Mouse (Mus musculus): ENCODE measurements around the gene Usp7.

Usp7 gene

GRCm38 (mm10) chr16:8791949-8792557, at the start of gene Usp7:
Usp7 (minus strand) TSS chr16:8792308.
- no peak for DNase-seq (ENCODE audit: low spot score)

- DNase-seq (ENCODE audit: low spot score): no peak
Observed at GRCm38 (mm10) chr16:8840557-8840956, 48.4 kb upstream of the Usp7 start.

GRCm38 (mm10) chr16:8838921-8839320, 46.8 kb upstream of the Usp7 start:
- DNase-seq (ENCODE audit: low spot score): no peak

GRCm38 (mm10) chr16:8837595-8837994, 45.5 kb upstream of the Usp7 start:
- DNase-seq (ENCODE audit: low spot score): no peak

- DNase-seq (ENCODE audit: low spot score): no peak
Observed at GRCm38 (mm10) chr16:8836876-8837275, 44.8 kb upstream of the Usp7 start.

- no peak for DNase-seq (ENCODE audit: low spot score)
Observed at GRCm38 (mm10) chr16:8831241-8831640, 39.1 kb upstream of the Usp7 start.

DNA sequence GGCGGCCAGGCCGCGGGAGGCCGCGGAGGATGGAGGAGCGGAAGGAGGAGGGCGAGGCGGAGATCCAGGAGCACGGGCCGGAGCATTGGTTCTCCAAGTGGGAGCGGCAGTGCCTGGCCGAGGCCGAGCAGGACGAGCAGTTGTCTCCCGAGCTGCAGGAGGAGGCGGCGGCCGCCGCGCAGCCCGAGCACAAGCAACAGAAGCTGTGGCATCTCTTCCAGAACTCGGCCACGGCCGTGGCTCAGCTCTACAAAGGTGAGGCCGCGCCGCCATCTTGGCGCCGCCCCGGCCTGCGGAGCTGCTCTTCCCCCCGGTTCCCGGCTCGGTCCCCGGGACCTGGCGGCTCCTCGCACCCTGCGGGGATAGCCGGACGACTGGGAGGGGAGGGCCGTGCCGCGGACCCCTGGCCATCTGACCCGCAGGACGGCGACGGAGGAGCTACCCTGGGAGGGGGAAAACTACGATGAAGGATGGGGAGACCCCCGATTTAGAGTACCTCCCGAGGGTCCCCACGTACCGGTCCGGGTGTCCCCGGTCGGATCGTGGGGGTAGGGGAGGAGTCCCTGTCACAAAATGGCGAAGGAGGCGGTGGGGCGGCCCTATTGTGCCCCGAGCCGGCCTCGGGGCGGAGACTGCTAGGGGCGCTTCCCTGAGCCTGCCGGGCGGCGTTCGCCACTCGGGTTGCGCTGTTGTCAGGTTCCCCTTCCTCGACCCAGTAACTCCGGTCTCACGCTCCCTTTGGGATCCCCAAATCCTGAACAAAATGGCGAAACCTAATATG, 38.5 kb upstream of the Usp7 start:
- DNase-seq (ENCODE audit: low spot score): peak; percentile 56

DNA sequence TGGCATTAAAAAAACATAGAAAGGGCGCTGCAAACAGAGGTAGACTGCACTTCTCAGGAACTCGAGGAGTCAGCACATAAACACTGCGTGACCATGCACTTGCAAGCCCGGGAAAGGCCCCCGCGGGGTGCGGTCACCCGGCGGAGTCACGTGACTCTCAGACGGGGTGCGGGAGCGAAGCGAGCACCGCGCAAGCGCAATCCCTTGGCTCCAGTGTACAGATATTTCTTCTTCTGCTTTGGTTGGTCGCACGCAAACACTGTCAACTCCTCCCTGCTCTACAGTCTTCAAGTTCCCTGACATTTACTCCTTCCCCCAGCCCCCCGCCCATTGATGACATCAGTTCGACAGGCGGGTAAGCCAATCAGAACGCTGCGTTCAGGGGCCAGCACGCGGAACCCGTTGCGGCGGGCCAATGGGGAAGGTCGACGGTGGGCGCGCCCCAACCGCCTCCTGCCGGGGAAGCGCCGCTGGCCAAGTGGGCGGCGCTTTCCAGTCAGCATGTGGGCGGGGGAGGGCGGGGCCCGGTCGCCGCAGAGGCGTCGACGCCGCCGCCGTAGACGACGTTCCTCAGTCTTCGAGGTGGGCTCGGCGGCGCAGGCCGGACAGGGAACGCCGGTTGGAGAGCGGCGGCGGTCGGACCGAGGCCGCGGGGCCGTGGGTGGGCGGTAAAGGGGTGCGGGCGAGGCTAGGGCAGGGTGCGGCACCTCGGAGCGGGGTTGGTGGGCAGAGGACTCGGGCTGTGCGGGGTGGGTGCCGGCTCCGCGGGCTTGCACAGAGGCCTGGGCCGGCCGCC, 37.7 kb upstream of the Usp7 start, which contains the start of gene 1810013L24Rik:
Gene 1810013L24Rik (plus strand): TSS at position 537 of the 796 bp plus-strand sequence.
- peak; percentile 87 for DNase-seq (ENCODE audit: low spot score)

DNA sequence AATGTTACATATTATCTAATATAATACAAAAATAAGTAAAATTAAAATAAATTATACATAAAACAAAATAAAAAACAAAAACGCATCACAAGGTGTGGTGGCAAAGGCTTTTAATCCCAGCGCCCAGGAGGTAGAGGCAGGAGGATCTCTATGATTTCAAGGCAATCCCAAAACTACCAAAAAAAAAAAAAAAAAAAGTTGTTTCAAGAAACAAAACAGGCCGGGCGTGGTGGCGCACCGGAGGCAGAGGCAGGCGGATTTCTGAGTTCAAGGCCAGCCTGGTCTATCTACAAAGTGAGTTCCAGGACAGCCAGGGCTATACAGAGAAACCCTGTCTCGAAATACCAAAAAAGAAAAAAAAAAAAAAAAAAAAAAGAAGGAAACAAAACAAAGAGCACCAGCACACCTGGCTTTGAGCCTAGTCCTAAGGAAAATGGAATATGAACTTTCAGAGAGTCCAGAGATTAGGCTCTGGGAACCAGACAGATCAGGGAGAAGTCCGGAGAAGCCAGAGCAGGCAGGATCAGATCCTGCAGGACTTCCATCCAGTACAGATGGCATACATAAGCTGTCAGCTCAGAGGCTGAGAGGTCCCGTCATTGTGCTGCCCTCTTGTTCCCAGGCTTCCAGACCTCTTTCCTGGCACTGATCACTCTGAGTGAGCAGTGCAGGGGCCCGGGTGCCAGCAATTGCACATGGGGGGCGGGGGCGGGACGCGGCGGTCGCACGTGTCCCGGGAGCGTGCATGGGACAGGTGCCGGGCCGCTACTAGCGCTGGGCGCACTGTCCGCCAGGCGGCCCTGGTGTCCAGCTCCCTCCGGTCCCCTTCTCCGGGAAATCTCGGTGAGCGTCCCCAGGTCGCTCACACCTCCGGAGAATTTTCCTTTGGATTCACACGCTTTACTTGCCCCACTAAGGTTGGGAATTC, 36.8 kb upstream of the Usp7 start:
- DNase-seq (ENCODE audit: low spot score): no peak

DNA sequence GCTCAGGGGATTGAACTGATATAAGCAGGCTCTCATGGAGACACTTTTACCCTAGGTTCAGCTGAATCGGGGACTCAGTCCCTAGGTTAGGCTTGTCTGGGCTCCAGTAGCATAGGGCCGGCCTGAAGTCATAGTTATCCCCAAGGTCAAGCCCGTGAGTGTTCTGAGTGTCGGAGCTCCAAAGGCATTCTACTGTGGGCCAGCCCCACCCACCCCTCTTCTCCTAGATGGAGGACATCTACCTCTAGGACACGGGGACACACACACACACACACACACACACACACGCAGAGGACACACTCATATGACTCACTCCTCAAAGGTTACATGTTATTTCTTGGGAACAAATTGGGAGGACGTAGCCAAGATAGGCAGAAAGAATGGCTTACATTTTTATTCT, 35.3 kb upstream of the Usp7 start:
- no peak for DNase-seq (ENCODE audit: low spot score)

GRCm38 (mm10) chr16:8823661-8824060, 31.6 kb upstream of the Usp7 start:
- DNase-seq (ENCODE audit: low spot score): no peak

GRCm38 (mm10) chr16:8822586-8822985, 30.5 kb upstream of the Usp7 start:
- no peak for DNase-seq (ENCODE audit: low spot score)

DNA sequence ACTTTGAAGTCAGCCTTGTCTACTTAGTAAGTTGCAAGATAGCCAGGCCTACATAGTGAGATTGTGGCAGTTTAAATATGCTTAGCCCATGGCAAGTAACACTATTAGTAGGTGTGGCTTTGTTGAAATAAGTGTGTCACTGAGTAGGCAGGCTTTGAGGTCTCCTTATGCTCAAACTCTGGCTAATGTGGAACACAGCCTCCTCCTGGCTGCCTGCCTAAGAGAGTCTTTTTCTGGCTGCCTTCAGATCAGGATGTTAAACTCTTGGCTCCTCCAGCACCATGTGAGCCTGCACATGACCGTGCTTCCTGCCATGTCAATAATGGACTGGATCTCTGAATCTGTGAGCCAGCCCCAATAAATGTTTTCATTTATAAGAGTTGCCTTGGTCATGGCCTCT, 29.3 kb upstream of the Usp7 start:
- DNase-seq (ENCODE audit: low spot score): no peak

- DNase-seq (ENCODE audit: low spot score): no peak
Observed at GRCm38 (mm10) chr16:8817872-8818271, 25.8 kb upstream of the Usp7 start.

DNA sequence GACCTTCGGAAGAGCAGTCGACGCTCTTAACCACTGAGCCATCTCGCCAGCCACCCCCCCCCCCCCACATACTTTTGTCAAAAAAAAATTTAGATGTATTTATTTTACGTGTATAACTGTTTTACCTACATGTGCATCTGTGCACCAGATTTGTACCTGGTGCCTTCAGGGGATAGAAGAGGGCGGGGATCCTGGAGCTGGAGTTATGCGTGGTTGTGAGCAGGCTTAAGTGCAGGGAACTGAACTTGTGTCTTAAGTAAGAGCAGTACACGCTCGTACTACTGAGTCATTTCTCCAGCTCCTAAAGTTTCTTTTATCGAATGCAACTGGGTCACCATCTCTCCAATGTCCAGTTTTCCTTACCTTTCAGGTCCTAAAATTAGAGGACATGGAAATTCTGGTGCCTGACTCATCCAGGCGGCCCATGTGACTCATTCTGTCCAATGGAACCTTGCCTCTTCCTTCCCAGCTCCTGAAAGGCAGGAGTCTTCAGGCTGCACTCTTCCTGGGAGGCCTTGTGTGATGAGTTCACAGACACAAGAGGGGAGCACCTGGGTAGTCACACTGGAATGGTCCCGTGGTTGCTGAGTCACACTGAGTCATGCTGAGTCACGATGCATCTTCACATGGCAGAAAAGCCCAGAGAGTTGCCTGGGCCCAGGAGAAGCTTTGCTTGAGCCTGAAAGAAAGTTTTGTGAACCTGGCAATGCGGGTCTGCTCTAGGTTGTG, 18.5 kb upstream of the Usp7 start:
- no peak for DNase-seq (ENCODE audit: low spot score)

DNA sequence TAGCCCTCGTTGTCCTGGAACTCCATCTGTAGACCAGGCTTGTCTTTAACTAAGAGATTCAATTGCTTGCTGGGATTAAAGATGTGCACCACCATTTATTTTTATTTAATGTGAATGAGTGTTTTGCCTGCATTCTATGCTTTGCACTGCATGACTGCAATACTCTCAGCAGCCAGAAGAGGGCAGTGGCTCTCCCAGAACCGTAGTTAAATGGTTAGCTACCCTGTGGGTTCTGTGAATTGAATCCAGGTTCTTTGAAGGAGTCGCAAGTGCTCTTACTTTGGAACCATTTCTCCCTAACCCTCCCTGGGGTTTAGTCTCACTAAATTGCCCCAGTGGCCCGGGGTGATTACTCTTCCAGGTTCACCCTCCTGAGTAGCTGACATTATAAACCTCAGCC, 14.6 kb upstream of the Usp7 start:
- DNase-seq (ENCODE audit: low spot score): no peak

GRCm38 (mm10) chr16:8795906-8796305, 3.8 kb upstream of the Usp7 start:
- DNase-seq (ENCODE audit: low spot score): no peak

GRCm38 (mm10) chr16:8794952-8795351, 2.8 kb upstream of the Usp7 start:
- DNase-seq (ENCODE audit: low spot score): no peak

- no peak for DNase-seq (ENCODE audit: low spot score)
Observed at GRCm38 (mm10) chr16:8790886-8791285, 1.2 kb downstream of the Usp7 start.

GRCm38 (mm10) chr16:8784753-8785152, 7.4 kb downstream of the Usp7 start:
- DNase-seq (ENCODE audit: low spot score): no peak
